Mouse (Mus musculus): Measurements from ENCODE around the gene Noa1. TPM values are rescaled to one million over a fixed set of nuclear protein-coding genes. Genes with fewer than 3 reads are reported as not detected.

Noa1 gene
- total and polyA plus RNA-seq, 3 experiments, result 12.2 to 21.3 (median 19.7) TPM

DNA sequence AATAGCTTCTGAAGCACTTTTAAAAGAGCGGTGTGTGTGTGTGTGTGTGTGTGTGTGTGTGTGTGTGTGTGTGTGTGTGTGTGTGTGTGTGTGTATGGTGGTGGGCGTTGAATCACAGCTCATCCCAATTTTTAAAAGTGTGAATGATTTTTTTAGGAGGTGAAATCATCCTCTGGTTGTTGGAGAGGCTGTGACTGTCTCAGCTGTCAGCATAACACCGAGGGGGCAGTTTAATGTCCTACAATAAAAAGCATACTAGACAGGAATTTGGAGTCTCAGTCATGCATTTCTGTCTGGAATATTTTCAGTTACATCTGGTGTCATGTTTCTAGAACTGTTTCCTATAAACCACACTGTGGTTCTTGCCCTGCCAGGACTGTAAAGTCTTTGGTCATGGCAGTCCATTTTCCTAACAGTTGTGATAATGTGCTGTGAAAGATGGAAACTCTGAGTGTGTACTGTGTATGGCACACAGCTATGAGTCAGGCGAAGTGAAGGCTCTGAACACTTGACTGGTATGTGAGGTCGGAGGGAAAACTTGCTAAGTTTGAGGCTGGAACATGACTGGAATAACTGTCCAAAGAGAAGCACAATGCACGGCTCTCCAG is 8.5 kb downstream of the Noa1 start:
- intact Hi-C loops (cut with DNase I), result no loop called here
- Histone ChIP-seq H3K27ac (no peak overlapping the region), H3K4me1 (ENCODE audit: control insufficient read depth, insufficient read depth, low read length) (no peaks in the 10 kb centered on the region), H3K9ac (ENCODE audit: low read depth, low read length) (no peak overlapping the region), H3K36me3 (ENCODE audit: control insufficient read depth, insufficient read depth, low read length) (no peaks in the 10 kb centered on the region), H3K27me3 (ENCODE audit: control insufficient read depth, insufficient read depth, low read length) (no peaks in the 10 kb centered on the region), H3K4me3 (no peak overlapping the region), H3K79me2 (replicated peaks; ENCODE audit: control insufficient read depth, insufficient read depth, low read length) (no peaks in the 10 kb centered on the region)
- 79% methylated on average over 6 of the region's 6 CpGs for WGBS
- no peak for DNase-seq
- no peak for TF ChIP-seq POLR2A (IDR thresholded peaks at IDR 0.05; ENCODE audit: insufficient read depth, low read depth, low read length)
- no peak for TF ChIP-seq EP300 (IDR thresholded peaks at IDR 0.05; ENCODE audit: insufficient read depth, low read depth, low read length)
- no peak for TF ChIP-seq CTCF (IDR thresholded peaks at IDR 0.05)

- TF ChIP-seq POLR2A (IDR thresholded peaks at IDR 0.05; ENCODE audit: insufficient read depth, low read depth, low read length) (no peak), EP300 (IDR thresholded peaks at IDR 0.05; ENCODE audit: insufficient read depth, low read depth, low read length) (no peak), CTCF (IDR thresholded peaks at IDR 0.05) (no peak)
- Histone ChIP-seq H3K36me3 (ENCODE audit: control insufficient read depth, insufficient read depth, low read length) (no peaks in the 10 kb centered on the region), H3K4me1 (ENCODE audit: control insufficient read depth, insufficient read depth, low read length) (no peaks in the 10 kb centered on the region), H3K9ac (ENCODE audit: low read depth, low read length) (no peak overlapping the region), H3K27ac (no peak overlapping the region), H3K4me3 (no peak overlapping the region), H3K79me2 (replicated peaks; ENCODE audit: control insufficient read depth, insufficient read depth, low read length) (no peaks in the 10 kb centered on the region), H3K27me3 (ENCODE audit: control insufficient read depth, insufficient read depth, low read length) (no peaks in the 10 kb centered on the region)
- no peak for DNase-seq
- 77% methylated on average over 2 of the region's 2 CpGs for WGBS
- intact Hi-C loops (cut with DNase I), result no loop called here
These were observed 10.4 kb downstream of the Noa1 start for GRCm38 (mm10) chr5:77299486-77299885.

GRCm38 (mm10) chr5:77292803-77293522 is 16.9 kb downstream of the Noa1 start:
- no peak overlapping the region for H3K4me3 ChIP-seq
- 89% methylated on average over 7 of the region's 7 CpGs for WGBS
- no peak overlapping the region for H3K9ac ChIP-seq (ENCODE audit: low read depth, low read length)
- no peak overlapping the region for H3K27ac ChIP-seq
- no peak for TF ChIP-seq POLR2A (IDR thresholded peaks at IDR 0.05; ENCODE audit: insufficient read depth, low read depth, low read length)
- TF ChIP-seq EP300 (IDR thresholded peaks at IDR 0.05; ENCODE audit: insufficient read depth, low read depth, low read length), result no peak
- TF ChIP-seq CTCF (IDR thresholded peaks at IDR 0.05), result no peak
- intact Hi-C loops (cut with DNase I), result no loop called here
- H3K79me2 ChIP-seq (replicated peaks; ENCODE audit: control insufficient read depth, insufficient read depth, low read length), result no peaks in the 10 kb centered on the region
- no peaks in the 10 kb centered on the region for H3K4me1 ChIP-seq (ENCODE audit: control insufficient read depth, insufficient read depth, low read length)
- DNase-seq, result no peak
- no peaks in the 10 kb centered on the region for H3K36me3 ChIP-seq (ENCODE audit: control insufficient read depth, insufficient read depth, low read length)
- no peaks in the 10 kb centered on the region for H3K27me3 ChIP-seq (ENCODE audit: control insufficient read depth, insufficient read depth, low read length)

- Histone ChIP-seq H3K27me3 (ENCODE audit: control insufficient read depth, insufficient read depth, low read length) (no peaks in the 10 kb centered on the region), H3K4me3 (no peak overlapping the region), H3K36me3 (ENCODE audit: control insufficient read depth, insufficient read depth, low read length) (no peaks in the 10 kb centered on the region), H3K27ac (no peak overlapping the region), H3K79me2 (replicated peaks; ENCODE audit: control insufficient read depth, insufficient read depth, low read length) (no peaks in the 10 kb centered on the region), H3K4me1 (ENCODE audit: control insufficient read depth, insufficient read depth, low read length) (no peaks in the 10 kb centered on the region; the same call in 1 of the 2 replicates), H3K9ac (ENCODE audit: low read depth, low read length) (no peak overlapping the region)
- no peak for DNase-seq
- TF ChIP-seq POLR2A (IDR thresholded peaks at IDR 0.05; ENCODE audit: insufficient read depth, low read depth, low read length) (no peak), CTCF (IDR thresholded peaks at IDR 0.05) (peak; percentile 14), EP300 (IDR thresholded peaks at IDR 0.05; ENCODE audit: insufficient read depth, low read depth, low read length) (no peak)
- WGBS, result 90% methylated on average over 2 of the region's 2 CpGs
- intact Hi-C loops (cut with DNase I), result no loop called here
These were observed 19.3 kb downstream of the Noa1 start for GRCm38 (mm10) chr5:77290606-77291005.

DNA sequence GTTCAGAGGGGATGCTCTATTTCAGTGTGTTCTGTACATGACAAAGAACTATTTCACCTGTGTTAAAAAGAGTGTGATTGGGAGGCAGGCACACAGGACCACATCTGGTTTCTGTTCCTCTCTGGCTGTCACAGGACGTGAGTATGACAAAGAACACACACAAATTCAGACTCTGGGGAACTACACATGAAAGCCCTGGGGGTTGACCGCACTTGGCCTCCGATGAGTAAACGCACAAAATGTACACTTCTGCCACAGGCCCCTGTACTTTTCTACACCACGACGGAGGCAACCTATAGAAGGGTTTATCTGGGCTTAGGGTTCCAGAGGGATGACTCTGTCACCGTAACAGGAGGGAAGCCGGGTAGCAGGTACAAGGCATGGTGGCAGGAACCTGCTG is 20.2 kb downstream of the Noa1 start:
- Histone ChIP-seq H3K79me2 (replicated peaks; ENCODE audit: control insufficient read depth, insufficient read depth, low read length) (no peaks in the 10 kb centered on the region), H3K9ac (ENCODE audit: low read depth, low read length) (no peak overlapping the region), H3K4me1 (ENCODE audit: control insufficient read depth, insufficient read depth, low read length) (no peaks in the 10 kb centered on the region; the same call in 1 of the 2 replicates), H3K27ac (no peak overlapping the region), H3K4me3 (no peak overlapping the region), H3K36me3 (ENCODE audit: control insufficient read depth, insufficient read depth, low read length) (no peaks in the 10 kb centered on the region), H3K27me3 (ENCODE audit: control insufficient read depth, insufficient read depth, low read length) (no peaks in the 10 kb centered on the region)
- 78% methylated on average over 8 of the region's 8 CpGs for WGBS
- intact Hi-C loops (cut with DNase I), result no loop called here
- TF ChIP-seq EP300 (IDR thresholded peaks at IDR 0.05; ENCODE audit: insufficient read depth, low read depth, low read length) (no peak), CTCF (IDR thresholded peaks at IDR 0.05) (no peak), POLR2A (IDR thresholded peaks at IDR 0.05; ENCODE audit: insufficient read depth, low read depth, low read length) (no peak)
- peak in 1 of 2 experiments; percentile 20 for DNase-seq

- Histone ChIP-seq H3K4me1 (ENCODE audit: control insufficient read depth, insufficient read depth, low read length) (no peaks in the 10 kb centered on the region; the same call in 1 of the 2 replicates), H3K36me3 (ENCODE audit: control insufficient read depth, insufficient read depth, low read length) (no peaks in the 10 kb centered on the region; the same call in 1 of the 2 replicates), H3K27ac (no peak overlapping the region), H3K79me2 (replicated peaks; ENCODE audit: control insufficient read depth, insufficient read depth, low read length) (no peaks in the 10 kb centered on the region), H3K27me3 (ENCODE audit: control insufficient read depth, insufficient read depth, low read length) (no peaks in the 10 kb centered on the region), H3K9ac (ENCODE audit: low read depth, low read length) (no peak overlapping the region), H3K4me3 (no peak overlapping the region)
- intact Hi-C loops (cut with DNase I), result no loop called here
- TF ChIP-seq EP300 (IDR thresholded peaks at IDR 0.05; ENCODE audit: insufficient read depth, low read depth, low read length) (no peak), POLR2A (IDR thresholded peaks at IDR 0.05; ENCODE audit: insufficient read depth, low read depth, low read length) (no peak), CTCF (IDR thresholded peaks at IDR 0.05) (no peak)
- WGBS, result 77% methylated on average over 6 of the region's 6 CpGs
- no peak for DNase-seq
These were observed 22.0 kb downstream of the Noa1 start for GRCm38 (mm10) chr5:77287901-77288300.
